Mouse (Mus musculus): Measurements from ENCODE around the gene Pdik1l. TPM values are rescaled to one million over a fixed set of nuclear protein-coding genes. Genes with fewer than 3 reads are reported as not detected.

The Pdik1l gene
- polyA plus RNA-seq, 1 experiment from 2014 or later = 13.5 TPM

GRCm38 (mm10) chr4:134252911-134253721 is 34.6 kb downstream of the Pdik1l start:
- Histone ChIP-seq H3K4me3 (ENCODE audit: control insufficient read depth in 1 of 2, insufficient read depth in 1 of 2, low read depth in 1 of 2, low read length in 2 of 2) (peak overlapping the region; percentile 48 to 49), H3K27me3 (ENCODE audit: control insufficient read depth, insufficient read depth, low read length) (peaks cover 25% of the 10 kb centered on the region), H3K9me3 (ENCODE audit: control insufficient read depth, low read length) (no peaks in the 10 kb centered on the region), H3K4me1 (ENCODE audit: control insufficient read depth in 2 of 2, insufficient read depth in 2 of 2, low read length in 2 of 2) (peaks cover 50 to 62% of the 10 kb centered on the region in 2 experiments), H3K27ac (replicated peaks in 1 of 2; ENCODE audit: control insufficient read depth in 1 of 2, insufficient read depth in 1 of 2, low read depth in 2 of 2, low read length in 2 of 2) (peak overlapping the region; percentile 52 to 70; a peak in 3 of 4 replicates), H3K36me3 (ENCODE audit: control insufficient read depth, insufficient read depth, low read length) (no peaks in the 10 kb centered on the region), H3K4me2 (ENCODE audit: low read length) (peak overlapping the region; percentile 88), H3K9ac (ENCODE audit: low read length) (peak overlapping the region; percentile 64)
- 40% methylated on average over 15 of the region's 15 CpGs for WGBS
- ATAC-seq (ENCODE audit: insufficient number of reproducible peaks, insufficient read depth, low FRiP score, low read depth) = no peak

- no peak for ATAC-seq (ENCODE audit: insufficient number of reproducible peaks, insufficient read depth, low FRiP score, low read depth)
- 27% methylated on average over 22 of the region's 22 CpGs for WGBS
- no peak overlapping the region; a peak in 1 of 4 replicates for H3K27ac ChIP-seq (replicated peaks in 1 of 2; ENCODE audit: control insufficient read depth in 1 of 2, insufficient read depth in 1 of 2, low read depth in 2 of 2, low read length in 2 of 2)
- no peaks in the 10 kb centered on the region for H3K9me3 ChIP-seq (ENCODE audit: control insufficient read depth, low read length)
- H3K36me3 ChIP-seq (ENCODE audit: control insufficient read depth, insufficient read depth, low read length) = no peaks in the 10 kb centered on the region
- peak overlapping the region; percentile 48 to 49 for H3K4me3 ChIP-seq (ENCODE audit: control insufficient read depth in 1 of 2, insufficient read depth in 1 of 2, low read depth in 1 of 2, low read length in 2 of 2)
- peaks cover 31% of the 10 kb centered on the region for H3K27me3 ChIP-seq (ENCODE audit: control insufficient read depth, insufficient read depth, low read length)
- H3K4me1 ChIP-seq (ENCODE audit: control insufficient read depth in 2 of 2, insufficient read depth in 2 of 2, low read length in 2 of 2) = peaks cover 47 to 54% of the 10 kb centered on the region in 2 experiments
- H3K4me2 ChIP-seq (ENCODE audit: low read length) = peak overlapping the region; percentile 88
- H3K9ac ChIP-seq (ENCODE audit: low read length) = peak overlapping the region; percentile 69
Observed at GRCm38 (mm10) chr4:134252131-134252910, 35.4 kb downstream of the Pdik1l start.

GRCm38 (mm10) chr4:134251241-134252130 is 36.2 kb downstream of the Pdik1l start:
- Histone ChIP-seq H3K4me1 (ENCODE audit: control insufficient read depth in 2 of 2, insufficient read depth in 2 of 2, low read length in 2 of 2) (peaks cover 40 to 46% of the 10 kb centered on the region in 2 experiments), H3K27ac (replicated peaks in 1 of 2; ENCODE audit: control insufficient read depth in 1 of 2, insufficient read depth in 1 of 2, low read depth in 2 of 2, low read length in 2 of 2) (no peak overlapping the region), H3K9ac (ENCODE audit: low read length) (peak overlapping the region; percentile 69), H3K4me3 (ENCODE audit: control insufficient read depth in 1 of 2, insufficient read depth in 1 of 2, low read depth in 1 of 2, low read length in 2 of 2) (peak overlapping the region; percentile 48 to 49), H3K9me3 (ENCODE audit: control insufficient read depth, low read length) (no peaks in the 10 kb centered on the region), H3K27me3 (ENCODE audit: control insufficient read depth, insufficient read depth, low read length) (peaks cover 39% of the 10 kb centered on the region), H3K4me2 (ENCODE audit: low read length) (peak overlapping the region; percentile 88), H3K36me3 (ENCODE audit: control insufficient read depth, insufficient read depth, low read length) (no peaks in the 10 kb centered on the region)
- 1% methylated on average over 82 of the region's 91 CpGs for WGBS
- 0 out of 2 replicates have a peak, but pooled peaks have one; percentile 15 for ATAC-seq (ENCODE audit: insufficient number of reproducible peaks, insufficient read depth, low FRiP score, low read depth)

- ATAC-seq (ENCODE audit: insufficient number of reproducible peaks, insufficient read depth, low FRiP score, low read depth) = no peak
- Histone ChIP-seq H3K4me2 (ENCODE audit: low read length) (peak overlapping the region; percentile 88), H3K9ac (ENCODE audit: low read length) (peak overlapping the region; percentile 69), H3K27ac (replicated peaks in 1 of 2; ENCODE audit: control insufficient read depth in 1 of 2, insufficient read depth in 1 of 2, low read depth in 2 of 2, low read length in 2 of 2) (no peak overlapping the region), H3K36me3 (ENCODE audit: control insufficient read depth, insufficient read depth, low read length) (no peaks in the 10 kb centered on the region), H3K27me3 (ENCODE audit: control insufficient read depth, insufficient read depth, low read length) (peaks cover 42% of the 10 kb centered on the region), H3K4me3 (ENCODE audit: control insufficient read depth in 1 of 2, insufficient read depth in 1 of 2, low read depth in 1 of 2, low read length in 2 of 2) (peak overlapping the region; percentile 48 to 49), H3K9me3 (ENCODE audit: control insufficient read depth, low read length) (no peaks in the 10 kb centered on the region), H3K4me1 (ENCODE audit: control insufficient read depth in 2 of 2, insufficient read depth in 2 of 2, low read length in 2 of 2) (peaks cover 34 to 40% of the 10 kb centered on the region in 2 experiments)
- 21% methylated on average over 10 of the region's 10 CpGs for WGBS
Observed at GRCm38 (mm10) chr4:134250930-134251240, 36.8 kb downstream of the Pdik1l start.

- Histone ChIP-seq H3K36me3 (ENCODE audit: control insufficient read depth, insufficient read depth, low read length) (no peaks in the 10 kb centered on the region), H3K27ac (replicated peaks in 1 of 2; ENCODE audit: control insufficient read depth in 1 of 2, insufficient read depth in 1 of 2, low read depth in 2 of 2, low read length in 2 of 2) (no peak overlapping the region), H3K4me3 (ENCODE audit: control insufficient read depth in 1 of 2, insufficient read depth in 1 of 2, low read depth in 1 of 2, low read length in 2 of 2) (peak overlapping the region; percentile 46 to 48; a peak in 3 of 4 replicates), H3K9ac (ENCODE audit: low read length) (0 out of 2 replicates have a peak overlapping the region, but pooled peaks have one; percentile 13), H3K4me1 (ENCODE audit: control insufficient read depth in 2 of 2, insufficient read depth in 2 of 2, low read length in 2 of 2) (peaks cover 37 to 41% of the 10 kb centered on the region in 2 experiments), H3K27me3 (ENCODE audit: control insufficient read depth, insufficient read depth, low read length) (peaks cover 42% of the 10 kb centered on the region), H3K4me2 (ENCODE audit: low read length) (peak overlapping the region; percentile 88), H3K9me3 (ENCODE audit: control insufficient read depth, low read length) (no peaks in the 10 kb centered on the region)
- ATAC-seq (ENCODE audit: insufficient number of reproducible peaks, insufficient read depth, low FRiP score, low read depth) = no peak
- 16% methylated on average over 27 of the region's 27 CpGs for WGBS
Observed at GRCm38 (mm10) chr4:134250116-134250929, 37.4 kb downstream of the Pdik1l start.

GRCm38 (mm10) chr4:134249651-134250050 is 38.0 kb downstream of the Pdik1l start:
- WGBS = 2% methylated on average over 30 of the region's 30 CpGs
- H3K9ac ChIP-seq (ENCODE audit: low read length) = no peak overlapping the region
- no peak overlapping the region for H3K27ac ChIP-seq (replicated peaks in 1 of 2; ENCODE audit: control insufficient read depth in 1 of 2, insufficient read depth in 1 of 2, low read depth in 2 of 2, low read length in 2 of 2)

More at GRCm38 (mm10) chr4:134249651-134250050, 38.0 kb downstream of the Pdik1l start:
- peak overlapping the region; percentile 46 to 48 for H3K4me3 ChIP-seq (ENCODE audit: control insufficient read depth in 1 of 2, insufficient read depth in 1 of 2, low read depth in 1 of 2, low read length in 2 of 2)
- H3K4me1 ChIP-seq (ENCODE audit: control insufficient read depth in 2 of 2, insufficient read depth in 2 of 2, low read length in 2 of 2) = peaks cover 40 to 45% of the 10 kb centered on the region in 2 experiments
- H3K36me3 ChIP-seq (ENCODE audit: control insufficient read depth, insufficient read depth, low read length) = no peaks in the 10 kb centered on the region
- H3K27me3 ChIP-seq (ENCODE audit: control insufficient read depth, insufficient read depth, low read length) = peaks cover 42% of the 10 kb centered on the region
- H3K4me2 ChIP-seq (ENCODE audit: low read length) = peak overlapping the region; percentile 88
- no peak for ATAC-seq (ENCODE audit: insufficient number of reproducible peaks, insufficient read depth, low FRiP score, low read depth)
- H3K9me3 ChIP-seq (ENCODE audit: control insufficient read depth, low read length) = no peaks in the 10 kb centered on the region

Data from heart, embryonic 14.5 days (tissue).